Mouse (Mus musculus) c-Kit-negative CD71-positive TER-119-positive erythroid progenitor cells, embryonic 14.5 days (primary cell): ENCODE measurements around the gene Ppfibp1.

Experiments used
- DNase-seq: peaks from one replicate; pipeline ENCODE4 v3.0.0-alpha.2; 2013; ENCODE audit warnings: low read depth, low spot score

Ppfibp1 gene

DNA sequence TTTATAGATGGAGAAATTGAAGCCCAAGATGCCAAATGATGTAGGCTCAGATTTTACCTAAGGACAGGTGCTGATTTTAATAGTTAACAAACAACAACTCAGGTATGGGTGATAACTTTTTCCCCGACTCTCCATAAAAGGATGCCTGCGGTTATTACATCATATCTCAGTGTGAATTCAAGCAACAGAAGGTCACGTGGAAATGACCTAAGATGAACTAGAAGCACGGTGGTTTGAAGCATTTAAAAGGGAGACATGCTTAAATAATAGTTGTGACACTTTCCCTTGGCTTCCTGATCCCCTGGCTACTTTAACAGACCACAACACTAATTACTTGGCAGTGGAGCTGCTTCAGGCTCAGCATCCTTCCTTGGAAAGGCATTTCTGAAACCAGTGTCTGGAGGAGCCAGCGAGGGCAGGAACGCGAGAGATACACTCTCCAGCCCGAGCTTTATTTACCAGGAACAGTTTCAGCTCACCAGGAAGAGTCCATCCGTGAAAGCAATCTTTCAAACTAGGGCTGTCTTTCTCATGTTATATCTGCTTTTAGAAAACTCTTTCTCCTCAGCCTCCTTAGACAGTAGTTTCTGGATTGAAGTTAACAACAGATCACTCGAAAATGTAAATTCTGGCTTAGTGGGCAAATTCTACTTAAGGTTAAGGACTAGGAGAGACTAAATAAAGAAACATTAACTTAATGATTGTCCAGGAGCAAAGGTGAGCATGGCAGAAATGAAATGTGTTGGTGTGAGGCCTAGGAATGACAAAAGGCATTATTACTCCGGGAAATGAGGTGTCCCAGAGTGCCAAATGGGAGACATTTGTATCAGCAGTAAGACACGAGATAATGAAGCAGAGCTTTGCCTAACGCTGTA is 6.2 kb upstream of the Ppfibp1 start:
- no peak for DNase-seq

DNA sequence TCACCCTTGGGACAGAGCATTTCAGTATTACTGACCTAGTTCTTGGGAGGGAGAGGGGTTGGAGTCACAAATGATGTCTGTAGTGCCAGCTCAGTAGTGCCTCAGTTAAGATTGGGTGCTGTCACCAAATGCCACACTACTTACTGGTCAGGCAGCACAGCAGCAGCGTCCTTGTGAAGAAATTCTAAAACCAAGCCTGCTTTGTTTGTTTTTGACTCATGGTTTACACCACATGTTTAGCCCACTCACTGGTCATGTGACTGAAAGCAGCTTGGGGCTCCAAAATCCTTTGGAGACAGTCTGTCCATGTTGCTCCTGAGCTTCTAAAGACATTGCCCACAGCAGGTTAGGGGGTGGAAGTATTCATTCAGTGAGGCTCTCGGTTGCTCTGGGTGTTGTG is 4.9 kb upstream of the Ppfibp1 start:
- no peak for DNase-seq

DNA sequence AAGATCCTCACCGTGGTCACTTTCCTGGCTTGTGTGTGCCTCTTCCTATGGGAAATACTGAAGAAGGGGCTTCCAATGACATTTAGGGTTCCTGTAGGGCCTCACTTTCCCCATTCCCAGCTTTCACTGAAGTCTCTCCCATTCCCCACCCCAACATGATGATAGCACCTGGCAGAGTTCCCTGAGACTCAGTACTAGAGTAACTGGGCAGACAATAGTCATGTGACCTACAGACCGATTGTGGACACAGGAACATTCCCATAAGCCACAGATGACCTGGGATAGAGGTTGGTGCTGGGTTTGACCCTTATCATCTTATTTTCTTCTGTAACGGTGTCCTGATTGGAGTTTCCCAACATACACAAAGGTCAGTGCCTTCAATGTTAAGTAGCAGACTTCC is 4.1 kb upstream of the Ppfibp1 start:
- DNase-seq: no peak

DNA sequence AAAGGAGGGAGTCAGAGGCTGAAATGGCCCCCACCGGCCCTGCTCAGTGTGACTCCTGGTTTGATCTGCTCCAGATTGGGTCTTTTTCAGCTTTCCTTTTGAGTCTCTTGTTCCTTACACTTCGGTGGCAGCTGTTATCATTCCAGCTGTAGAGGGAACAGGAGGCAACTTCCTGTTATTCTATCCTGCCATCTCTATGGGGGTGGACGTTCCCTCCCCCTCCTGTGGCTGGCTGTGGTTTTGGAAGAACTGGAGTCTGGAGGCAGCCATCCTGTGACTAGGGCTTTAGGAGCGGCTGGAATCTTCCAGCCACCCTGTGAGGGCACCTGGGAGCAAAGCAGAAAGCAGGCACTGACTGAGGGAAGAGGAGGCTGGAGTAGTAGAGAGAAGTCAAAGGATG is 3.4 kb upstream of the Ppfibp1 start:
- no peak for DNase-seq

DNA sequence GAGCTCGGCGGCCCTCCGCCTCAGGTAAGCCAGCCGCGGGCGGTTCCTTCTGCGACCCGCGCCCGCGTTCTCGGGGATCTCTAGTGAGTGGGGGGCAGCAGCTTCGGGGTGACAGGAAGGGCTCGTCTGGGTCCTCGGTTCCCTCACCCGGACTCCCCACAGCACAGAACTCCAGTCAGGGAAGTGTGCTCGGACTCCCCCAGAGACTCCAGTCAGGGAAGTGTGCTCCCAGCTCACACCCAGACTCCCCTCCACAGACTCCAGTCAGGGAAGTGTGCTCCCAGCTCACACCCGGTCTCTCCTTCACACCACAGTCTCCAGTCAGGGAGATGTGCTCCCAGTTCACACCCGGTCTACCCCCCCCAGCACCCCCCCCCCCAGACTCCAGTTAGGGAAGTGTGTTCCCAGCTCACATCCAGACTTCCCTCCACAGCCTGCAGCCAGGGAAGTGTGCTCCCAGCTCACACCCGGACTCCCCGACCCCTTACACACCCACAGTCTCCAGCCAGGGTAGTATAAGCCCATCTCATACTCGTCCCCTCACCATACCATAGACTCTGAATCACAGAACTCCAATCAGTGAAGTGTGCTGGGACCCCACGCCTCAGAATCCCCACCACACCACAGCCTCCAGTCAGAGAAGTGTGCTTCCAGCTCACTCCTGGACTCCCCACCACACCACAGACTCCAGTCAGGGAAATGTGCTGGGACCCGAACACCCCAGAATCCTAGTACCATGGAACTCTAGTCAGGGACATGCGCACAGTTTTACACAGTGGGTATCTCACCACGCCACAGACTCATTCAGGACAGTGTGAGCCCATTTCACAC is 588 bp downstream of the Ppfibp1 start:
- DNase-seq: no peak

DNA sequence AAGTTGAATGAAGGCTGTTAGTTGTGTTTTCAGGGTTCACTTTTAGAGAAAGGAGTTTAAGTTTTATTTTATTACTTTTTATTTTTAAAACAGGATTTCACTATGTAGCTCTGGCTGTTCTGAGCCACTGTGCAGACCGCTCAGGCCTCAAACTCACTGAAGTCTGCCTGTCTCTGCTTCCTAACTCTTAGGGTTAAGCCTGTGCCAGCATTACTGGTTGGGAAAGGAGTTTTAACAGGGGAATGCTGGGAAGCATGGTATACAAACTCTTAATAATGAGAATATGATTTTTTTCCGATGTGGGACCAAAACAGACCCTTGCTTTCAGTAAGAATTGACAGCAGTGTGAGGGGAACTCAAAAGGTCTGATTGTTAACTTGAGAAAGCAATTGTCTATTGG is 1.9 kb downstream of the Ppfibp1 start:
- DNase-seq: no peak

DNA sequence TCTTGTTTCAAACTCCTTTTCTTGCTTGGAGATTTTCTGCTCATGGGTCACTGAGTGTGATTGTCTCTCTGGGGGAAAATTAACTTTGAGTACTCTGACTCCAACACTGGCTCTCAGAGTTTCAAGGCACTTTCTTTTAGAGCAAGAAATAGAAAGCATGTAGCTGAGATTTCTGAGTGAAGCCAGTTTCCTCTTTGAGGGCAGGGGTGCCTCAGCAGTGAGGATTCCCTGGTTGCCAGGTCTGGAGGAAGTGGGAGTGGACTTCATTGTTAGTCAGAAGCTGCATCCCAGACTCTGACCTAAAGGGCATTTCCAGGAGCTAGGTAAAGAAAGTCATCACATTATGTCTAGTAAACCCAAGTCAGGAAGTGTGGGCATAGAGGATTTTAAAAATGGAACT is 2.3 kb downstream of the Ppfibp1 start:
- no peak for DNase-seq

DNA sequence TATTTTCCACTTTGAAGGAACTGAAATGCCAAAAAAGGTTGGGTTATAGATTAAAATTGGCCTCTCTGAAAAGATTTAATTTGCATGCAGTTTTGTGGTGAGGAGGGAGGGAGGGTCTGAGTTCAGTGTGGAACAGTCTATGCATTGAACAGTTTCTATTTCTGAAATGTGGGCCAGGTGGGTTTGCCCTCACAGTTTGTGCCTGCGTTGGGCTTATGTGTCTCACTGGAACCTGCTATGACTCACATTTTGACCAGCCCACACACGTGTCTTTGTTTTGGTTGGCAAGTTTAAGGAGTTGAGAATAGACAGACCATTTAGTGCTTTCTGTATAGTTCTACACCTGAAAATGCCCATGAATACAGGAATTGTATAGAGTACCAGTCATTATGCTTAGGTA is 5.6 kb downstream of the Ppfibp1 start:
- no peak for DNase-seq

DNA sequence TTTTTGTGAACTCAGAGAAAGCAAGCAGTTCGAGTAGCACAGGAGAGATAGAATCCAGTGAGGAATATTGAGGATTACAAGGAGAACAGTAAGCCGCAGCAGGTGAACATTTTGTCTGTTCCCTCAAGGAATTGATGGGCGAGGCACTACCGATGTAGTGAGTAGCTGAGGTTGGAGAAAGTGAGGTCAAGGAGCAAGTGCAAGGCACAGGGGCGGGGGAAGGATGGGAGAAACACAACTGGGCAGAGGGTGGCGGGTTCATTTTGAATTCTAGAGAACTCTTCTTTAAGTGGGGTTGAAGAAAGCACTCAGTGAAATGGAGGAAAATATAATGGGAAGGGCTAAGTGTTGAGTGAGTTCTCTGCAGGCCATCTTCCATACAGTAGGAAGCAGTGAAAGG is 10.4 kb downstream of the Ppfibp1 start:
- no peak for DNase-seq

DNA sequence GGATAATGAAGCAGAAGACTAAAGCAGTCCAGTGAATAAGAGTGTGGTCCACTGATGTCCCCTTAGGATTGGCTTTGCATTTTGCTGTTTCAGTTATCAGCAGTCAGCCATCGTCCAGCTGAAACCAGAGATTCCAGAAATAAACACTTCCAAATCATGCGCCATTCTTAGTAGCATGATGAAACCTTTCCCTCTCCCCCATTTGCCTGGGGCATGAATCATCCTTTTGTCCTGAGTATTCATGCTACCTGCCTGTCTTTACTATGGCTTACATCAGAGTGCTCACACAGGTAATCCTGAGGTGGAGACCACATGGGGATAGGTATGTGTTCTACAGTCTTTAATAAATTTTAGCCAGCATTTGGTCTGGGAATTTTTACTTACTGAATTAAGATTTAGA is 11.4 kb downstream of the Ppfibp1 start:
- no peak for DNase-seq

DNA sequence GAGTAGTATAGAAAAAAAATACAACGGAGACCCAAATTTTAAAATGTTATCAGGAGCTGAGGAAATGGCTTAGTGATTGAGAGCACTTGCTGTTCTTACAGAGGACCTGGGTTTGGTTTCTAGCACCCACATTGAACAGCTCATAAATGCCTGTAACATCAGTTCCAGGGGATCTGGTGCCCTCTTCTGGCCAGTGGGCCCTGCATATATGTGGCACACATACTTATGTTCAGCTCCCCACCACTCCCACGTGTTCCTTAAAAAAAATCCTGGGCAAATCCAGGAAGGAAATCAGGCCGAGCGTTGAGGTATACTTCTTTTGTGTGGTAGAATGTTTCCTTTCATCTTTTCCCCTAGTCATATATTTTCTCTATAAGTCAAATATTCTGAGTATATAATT is 13.6 kb downstream of the Ppfibp1 start:
- DNase-seq: no peak

DNA sequence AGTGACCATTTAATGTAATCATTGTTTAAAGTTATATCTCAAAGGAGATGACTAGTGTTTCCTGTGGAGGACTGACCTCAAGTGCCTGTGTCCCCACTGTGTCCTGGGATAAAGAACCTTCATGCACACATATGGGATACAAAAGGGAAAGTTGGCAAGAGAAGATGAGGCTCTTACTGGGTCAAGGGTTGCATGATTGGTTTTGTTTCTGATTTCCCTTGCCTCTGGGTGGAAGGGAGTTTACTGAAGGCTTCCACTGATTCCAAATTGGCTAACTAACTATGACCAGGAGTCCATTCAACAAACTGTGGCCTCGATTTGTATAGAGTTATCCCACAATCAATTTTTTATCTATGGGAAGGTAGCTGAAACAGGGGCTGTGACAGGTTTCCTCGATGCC is 15.3 kb downstream of the Ppfibp1 start:
- DNase-seq: no peak

DNA sequence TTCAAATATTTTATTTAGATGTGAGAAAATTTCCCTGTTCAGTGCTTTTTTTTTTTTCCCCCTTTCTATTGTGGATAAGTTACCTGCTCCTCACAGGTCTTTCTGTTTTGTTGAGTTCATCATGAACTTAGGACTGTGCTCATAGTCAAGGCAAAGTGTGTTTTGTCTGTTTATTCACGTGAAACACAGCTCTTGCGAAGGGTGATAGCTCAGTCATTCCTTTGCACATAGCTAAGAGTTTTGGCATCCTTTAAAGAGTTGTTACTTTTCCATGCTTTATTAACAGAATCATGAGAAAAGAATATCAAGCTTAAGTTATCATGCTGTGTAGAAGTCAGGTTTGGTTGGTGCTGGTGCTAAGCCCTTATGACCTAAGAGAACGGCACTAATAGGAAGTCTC is 16.4 kb downstream of the Ppfibp1 start:
- DNase-seq: no peak

DNA sequence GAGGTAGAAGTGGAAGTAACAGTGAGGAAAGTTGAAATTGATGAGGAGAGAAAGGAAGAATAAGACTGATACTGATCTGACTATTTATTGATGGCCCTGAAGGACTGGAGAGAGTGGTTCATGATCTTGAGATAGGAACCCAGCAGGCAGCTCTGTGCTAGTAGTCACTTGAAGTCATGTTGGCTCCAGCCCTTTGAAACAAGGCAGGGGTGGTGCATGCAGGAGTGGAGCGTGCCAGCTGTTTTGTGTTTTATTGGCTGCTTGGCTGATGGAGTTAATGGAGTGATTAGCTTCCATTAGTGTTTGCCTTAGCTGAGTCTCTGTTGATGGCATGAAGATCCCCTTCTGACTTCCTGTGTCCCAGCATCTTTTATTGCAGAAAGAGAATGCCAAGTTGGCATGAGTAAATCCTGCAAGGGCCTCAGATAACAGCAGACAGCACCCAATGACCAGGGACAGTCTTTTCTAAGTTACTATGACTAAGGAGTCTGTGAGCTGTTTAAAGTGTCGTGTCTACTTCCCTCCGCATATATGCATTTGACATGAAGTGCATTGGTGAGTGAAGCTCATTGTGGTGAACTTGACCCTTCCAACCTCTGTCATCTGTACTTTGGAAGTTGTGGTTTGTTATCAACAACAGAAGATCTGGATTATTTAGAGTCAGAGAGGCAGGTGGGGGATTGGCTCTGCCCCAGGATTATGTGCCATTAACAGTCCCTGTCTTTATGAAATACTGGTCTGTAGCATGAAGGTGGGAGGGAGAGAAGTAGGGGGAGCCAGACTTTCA is 17.9 kb downstream of the Ppfibp1 start:
- DNase-seq: no peak

DNA sequence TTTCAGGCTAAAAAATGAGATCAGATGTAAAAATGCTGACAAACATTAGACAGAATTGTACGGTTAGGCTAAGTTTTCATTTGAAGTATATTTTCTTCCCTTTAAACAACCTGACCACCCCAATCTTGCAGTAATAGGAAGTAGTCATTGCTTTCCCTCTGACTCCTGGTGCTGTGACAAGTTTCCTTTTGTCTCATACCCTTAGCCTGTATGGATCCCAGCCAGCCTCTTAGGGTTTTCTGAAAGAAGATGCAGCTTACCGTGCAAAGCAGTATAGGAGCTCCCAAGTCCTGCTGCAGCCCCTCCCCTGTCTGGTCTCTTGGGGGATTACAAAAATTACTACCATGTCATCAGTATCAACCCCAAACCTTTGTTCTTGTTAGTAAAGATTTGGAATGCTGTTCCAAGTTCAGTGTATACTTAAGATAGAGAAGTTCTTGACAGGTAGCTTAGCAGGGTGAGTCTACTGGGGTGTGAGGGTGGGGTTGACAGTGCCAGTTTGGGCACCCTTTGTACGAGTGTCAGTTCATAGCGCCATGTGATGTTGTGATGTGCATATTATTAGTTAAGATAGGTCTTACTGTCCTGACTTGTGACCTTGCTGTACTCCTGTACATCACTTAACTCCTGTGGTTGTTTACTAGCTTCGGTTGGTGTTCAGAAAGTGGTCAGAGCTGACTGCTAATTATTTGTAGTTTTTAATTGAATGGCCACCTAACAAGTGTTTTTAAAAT is 18.9 kb downstream of the Ppfibp1 start:
- no peak for DNase-seq

DNA sequence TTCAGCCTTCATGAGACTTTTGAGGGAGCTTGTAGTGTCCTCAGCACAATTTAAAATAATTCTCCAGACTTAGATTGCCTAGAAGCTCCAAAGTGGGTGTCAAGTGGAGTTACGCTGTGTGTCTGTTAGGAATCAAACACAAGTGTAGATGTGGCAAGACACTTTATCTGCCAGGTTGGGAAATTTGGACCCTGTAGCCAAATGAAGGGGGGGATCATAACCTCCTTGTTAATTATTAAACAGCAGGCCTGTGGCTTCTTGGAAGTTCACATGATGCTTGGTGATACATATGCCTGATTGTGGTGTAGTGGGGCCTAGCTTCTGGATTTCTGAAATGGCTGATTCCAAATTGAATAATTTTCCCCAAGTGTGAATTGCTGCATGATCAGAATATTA is 19.5 kb downstream of the Ppfibp1 start:
- no peak for DNase-seq

DNA sequence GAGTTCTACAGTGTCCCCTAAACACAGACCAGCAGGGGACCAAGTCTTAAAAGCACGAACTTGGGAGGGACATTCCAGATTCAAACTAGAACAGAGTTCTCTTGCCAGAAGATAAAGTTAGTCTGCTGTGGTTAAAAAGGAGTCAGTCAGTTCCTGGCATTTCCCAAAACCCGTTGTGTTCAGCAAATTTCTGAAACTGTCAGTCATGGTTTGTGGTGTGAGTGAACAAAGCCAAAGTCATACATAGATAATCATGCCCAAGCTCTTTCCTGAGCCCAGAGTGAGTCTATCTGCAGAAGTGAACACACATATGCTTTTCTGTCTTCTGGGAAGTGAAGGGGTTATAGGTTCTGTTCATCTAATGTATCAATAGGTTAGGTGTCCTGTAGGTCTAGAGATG is 20.5 kb downstream of the Ppfibp1 start:
- DNase-seq: no peak

DNA sequence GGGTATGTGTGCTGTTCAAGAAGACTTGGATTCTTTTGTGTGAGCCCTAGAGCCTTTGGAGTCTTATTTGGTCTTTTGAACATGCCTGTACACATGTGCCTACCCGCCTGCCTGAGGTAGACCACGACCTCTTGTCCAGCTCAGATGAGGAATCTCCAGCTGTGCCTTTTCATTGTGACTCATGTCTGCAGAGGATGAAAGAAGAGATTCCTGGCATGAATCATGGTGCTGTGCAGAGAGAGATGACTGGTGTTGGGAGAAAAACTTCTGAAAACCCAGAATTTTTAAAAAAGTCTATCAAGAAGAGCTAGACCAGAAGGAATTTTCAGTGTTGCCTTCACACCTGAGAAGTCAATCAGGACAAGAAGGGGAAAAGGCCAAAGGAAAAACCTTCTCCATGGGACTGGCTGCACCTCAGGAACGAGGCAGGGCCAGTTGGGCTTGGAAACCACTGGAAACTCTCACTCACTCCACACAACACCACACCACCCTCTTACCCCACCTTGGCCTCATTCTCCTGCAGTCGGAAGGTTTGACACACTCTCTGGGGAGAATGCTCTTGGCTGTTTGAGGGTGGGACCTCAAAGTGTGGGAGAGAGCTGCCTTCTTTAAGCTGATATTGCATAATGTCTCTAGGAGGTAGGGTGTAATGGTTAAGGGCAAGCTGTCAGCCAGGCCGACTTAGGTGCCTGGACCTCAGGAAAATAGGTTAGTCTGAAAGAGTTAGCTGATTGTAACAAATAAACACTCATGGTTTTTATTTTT is 21.6 kb downstream of the Ppfibp1 start:
- DNase-seq: no peak

DNA sequence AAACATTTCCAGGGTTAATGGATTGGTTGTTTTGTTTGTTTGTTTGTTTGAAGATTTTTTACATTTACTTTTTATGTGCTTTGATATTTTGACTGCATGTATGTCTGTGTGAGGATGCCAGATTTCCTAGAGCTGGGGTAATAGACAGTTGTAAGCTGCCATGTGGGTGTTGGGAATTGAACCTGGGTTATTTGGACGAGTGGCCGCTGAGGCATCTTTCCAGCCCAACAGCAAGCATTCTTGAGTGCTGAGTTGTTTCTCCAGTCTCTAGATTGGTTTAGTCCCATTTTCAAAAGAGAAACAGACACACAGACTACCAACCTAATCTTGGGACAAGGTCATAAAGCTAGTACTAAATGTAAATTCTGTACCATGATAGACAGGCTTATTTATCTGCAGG is 22.5 kb downstream of the Ppfibp1 start:
- DNase-seq: no peak

DNA sequence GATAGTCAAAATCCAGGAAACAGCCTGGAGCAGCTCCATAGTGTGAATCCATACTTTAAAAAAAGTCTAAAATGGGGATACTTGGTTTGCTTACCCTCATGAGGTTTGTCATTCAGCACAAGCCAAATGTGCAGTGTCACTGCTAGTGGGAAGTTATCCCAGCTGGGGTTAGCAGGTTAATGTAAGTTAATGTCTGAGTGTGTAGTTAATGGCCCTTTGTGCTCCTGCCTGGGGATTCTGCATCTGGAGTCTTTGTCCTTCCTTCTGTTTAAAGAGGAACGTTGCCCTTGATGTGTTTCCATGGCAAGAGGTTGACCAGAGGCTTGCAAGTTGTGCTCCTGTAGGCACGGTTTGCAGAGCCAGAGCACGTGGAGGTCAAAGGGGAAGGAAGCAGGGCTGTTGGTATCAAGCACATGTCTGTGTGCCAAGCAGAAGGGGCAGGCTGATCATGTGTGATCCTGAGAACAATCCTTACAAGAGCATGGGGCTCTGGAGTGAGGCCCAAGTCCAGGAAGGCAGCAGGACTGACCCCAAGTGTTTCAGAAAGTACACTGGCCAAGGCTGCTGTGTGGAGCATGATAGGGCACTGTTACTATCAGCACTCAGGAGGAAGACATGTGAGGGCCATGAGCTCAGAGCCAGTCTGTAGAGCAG is 24.7 kb downstream of the Ppfibp1 start:
- no peak for DNase-seq
